Mouse (Mus musculus): ENCODE results near the gene Gm21900. TPM values are rescaled to one million over a fixed set of nuclear protein-coding genes. Genes with fewer than 3 reads are reported as not detected.
"Not testable (repeated sequence)": the region's sequence is repeated elsewhere in the genome, so short reads cannot be mapped to it uniquely, and the experiment has no call there.

Gene Gm21900
- not detected in 2 replicates for total RNA-seq (2021)
- long read RNA-seq, experiment 1 = 0 reads
- long read RNA-seq, experiment 2 = 0 reads

DNA sequence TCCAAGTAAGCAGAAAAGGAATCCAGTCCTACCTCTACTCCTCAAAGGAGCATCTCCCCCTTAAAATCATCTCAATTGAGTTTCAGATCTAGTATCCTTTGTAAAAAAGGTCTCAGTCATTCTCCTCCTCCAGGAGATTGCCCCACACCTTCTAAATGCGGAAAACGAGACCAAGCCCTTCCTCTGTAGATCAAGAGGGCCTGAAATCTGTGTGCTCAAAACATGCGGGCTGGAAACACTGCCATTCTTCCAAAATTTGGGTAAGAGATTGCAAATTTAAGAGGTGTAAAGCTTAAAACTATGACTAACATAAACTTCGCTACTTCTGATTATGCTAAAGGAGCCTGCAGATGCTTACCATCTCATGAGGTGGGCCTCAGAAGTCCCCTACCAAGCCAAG, at the start of gene Gm21900:
Gm21900 (plus strand) TSS at position 301 of the 400 bp plus-strand sequence.
- not testable (repeated sequence) for DNase-seq

- DNase-seq = peak; percentile 16
Measured at GRCm38 (mm10) chrY:10643516-10643915, 27.4 kb downstream of the Gm21900 start.

Other genes with a start within 250 kb of the Gm21900 start
- not detected in 2 replicates for gene Gm28510, start 203.6 kb upstream of the Gm21900 start, total RNA-seq (2021)
- not detected in 2 replicates for gene Gm20737, start 80.3 kb upstream of the Gm21900 start, total RNA-seq (2021)
- not detected in 2 replicates for gene Gm21775, start 62.9 kb upstream of the Gm21900 start, total RNA-seq (2021)
- not detected in 2 replicates for gene Gm20777, start 136.1 kb downstream of the Gm21900 start, total RNA-seq (2021)

All from adrenal gland, postnatal 14 days (tissue).